Mouse (Mus musculus) myocyte (in vitro differentiated cells): ENCODE measurements around the gene Bmpr1a.

ENCODE experiments used
- CEBPB ChIP-seq: IDR thresholded peaks from 2 replicates; pipeline ENCODE4 v1.6.1; 2011; ENCODE audit warnings: mild to moderate bottlenecking, moderate library complexity; ENCODE audit not compliant: poor library complexity, insufficient read depth, severe bottlenecking
- E2F4 ChIP-seq: IDR thresholded peaks from one replicate; pipeline ENCODE4 v1.6.1; 2011; ENCODE audit warnings: mild to moderate bottlenecking, control low read depth, moderate library complexity; ENCODE audit not compliant: insufficient read depth
- MAX ChIP-seq: IDR thresholded peaks from one replicate; pipeline ENCODE4 v1.6.1; 2011; ENCODE audit warnings: low read depth, mild to moderate bottlenecking, control low read depth
- MYOD1 ChIP-seq, 3 experiments: IDR thresholded peaks; one replicate each; pipeline ENCODE4 v1.6.1; 2011; ENCODE audit warnings: control low read depth in 2 of 3, low read depth in 2 of 3, mild to moderate bottlenecking in 2 of 3, moderate library complexity in 1 of 3; ENCODE audit not compliant: insufficient read length in 2 of 3, control insufficient read depth in 1 of 3
- MYOG ChIP-seq, 3 experiments: IDR thresholded peaks; one replicate each; pipeline ENCODE4 v1.6.1; 2011; ENCODE audit warnings: control low read depth in 2 of 3, low read depth in 2 of 3, mild to moderate bottlenecking in 2 of 3; ENCODE audit not compliant: insufficient read length in 2 of 3, control insufficient read depth in 1 of 3, insufficient read depth in 1 of 3
- POLR2A ChIP-seq: IDR thresholded peaks from one replicate; pipeline ENCODE4 v1.6.1; 2011; ENCODE audit warnings: low read depth, mild to moderate bottlenecking, control low read depth, moderate library complexity; ENCODE audit not compliant: insufficient read length
- POLR2AphosphoS2 ChIP-seq: IDR thresholded peaks from one replicate; pipeline ENCODE4 v1.6.1; 2011; ENCODE audit warnings: low read depth, control low read depth; ENCODE audit not compliant: insufficient read length
- REST ChIP-seq: IDR thresholded peaks from one replicate; pipeline ENCODE4 v1.6.1; 2011; ENCODE audit warnings: mild to moderate bottlenecking, control low read depth, moderate library complexity; ENCODE audit not compliant: insufficient read depth, insufficient read length
- SRF ChIP-seq: IDR thresholded peaks from one replicate; pipeline ENCODE4 v1.6.1; 2011; ENCODE audit warnings: low read depth; ENCODE audit not compliant: control insufficient read depth, insufficient read length
- TCF12 ChIP-seq: IDR thresholded peaks from one replicate; pipeline ENCODE4 v1.6.1; 2011; ENCODE audit warnings: mild to moderate bottlenecking, control low read depth; ENCODE audit not compliant: poor library complexity, insufficient read depth, severe bottlenecking
- TCF3 ChIP-seq: IDR thresholded peaks from one replicate; pipeline ENCODE4 v1.6.1; 2011; ENCODE audit warnings: low read depth, control low read depth; ENCODE audit not compliant: insufficient read length
- USF1 ChIP-seq: IDR thresholded peaks from one replicate; pipeline ENCODE4 v1.6.1; 2011; ENCODE audit warnings: low read depth, mild to moderate bottlenecking, control low read depth, moderate library complexity

GRCm38 (mm10) chr14:34552226-34552625, 49.1 kb upstream of the Bmpr1a start:
- TF ChIP-seq TCF12 (no peak), POLR2A (no peak), E2F4 (no peak), MYOD1 (IDR thresholded peaks at IDR 0.05; ENCODE audit: control insufficient read depth in 1 of 3, insufficient read length in 2 of 3, low read depth in 2 of 3) (no peak), TCF3 (no peak), REST (no peak), CEBPB (no peak), POLR2AphosphoS2 (no peak), MAX (no peak), MYOG (IDR thresholded peaks at IDR 0.05; ENCODE audit: control insufficient read depth in 1 of 3, insufficient read depth in 1 of 3, insufficient read length in 2 of 3, low read depth in 2 of 3) (no peak), SRF (no peak), USF1 (no peak)
